In genomic region chr13:19077427-19077826, GRCm38 (mm10) we compare ENCODE assay signal across 20 mouse cellular contexts.
A peak's percentile ranks its signal among the peaks of the same experiment; 100 is the strongest.
DNase-seq lines count a peak whose midpoint lies in the region; ATAC-seq and TF ChIP-seq lines count a peak whose summit lies in the region.
"Had no signal": no experiment of that assay in that cellular context is flagged by ENCODE, and none has a peak within 500 bp of the region (broad histone marks: within the 10 kb centered on the region; RNA-seq: fewer than 3 reads in every experiment).

No protein-coding gene starts in this region.

- no peak for DNase-seq in frontal cortex, postnatal 25 days (ENCODE audit: low spot score in 2 of 2)
- DNase-seq in left cerebral cortex, adult 11 months (ENCODE audit: low spot score) = peak; percentile 28
- DNase-seq in left cerebral cortex, postnatal 4 days = no peak
- peak; percentile 33 to 35 for DNase-seq in left cerebral cortex, adult 2 months (ENCODE audit: extremely low spot score in 1 of 2, low spot score in 2 of 2)
- peak; percentile 50 for DNase-seq in right cerebral cortex, postnatal 25 days
- no peak for DNase-seq in liver
- no peak for DNase-seq in cerebellum, adult 18-20 months
- DNase-seq: adrenal gland, postnatal 10 days; cerebellum, adult 8-10 months; kidney, adult 8-10 months; kidney, postnatal 10 days; lung, adult 18-20 months; lung, postnatal 10 days; thymus, postnatal 14 days had no signal

- TF ChIP-seq CTCF in left cerebral cortex, adult 2 months (IDR thresholded peaks at IDR 0.05) = no peak

- H3K4me3 ChIP-seq in left cerebral cortex, adult 2 months = no peak overlapping the region
- H3K4me3 ChIP-seq: heart, embryonic 10.5 days; hindbrain, embryonic 15.5 days; limb, embryonic 12.5 days; liver, embryonic 12.5 days had no signal

- peak; percentile 90 for ATAC-seq in frontal cortex, adult (ENCODE audit: low TSS enrichment)
- ATAC-seq: forebrain, embryonic 14.5 days; liver, embryonic 12.5 days had no signal

- intact Hi-C loops in left cerebral cortex, postnatal 4 days (cut with DNase I) = no loop called here
- intact Hi-C loops in left cerebral cortex, adult 2 months (cut with DNase I) = loop anchor here (1.0 to 10.0 kb wide), 2 partner anchors 25 to 73 kb away; no protein-coding TSS in a partner anchor

- peak overlapping the region; percentile 32; the same call in 1 of the 2 replicates for H3K27ac ChIP-seq in left cerebral cortex, adult 2 months
- H3K27ac ChIP-seq: heart, embryonic 10.5 days; hindbrain, embryonic 15.5 days; limb, embryonic 12.5 days; liver, embryonic 12.5 days had no signal

Comparison
In these comparisons a context has a peak if more than half of its experiments do, and no peak if none do; other contexts are left out.
1. DNase-seq: peak in left cerebral cortex, adult 11 months (single experiment), left cerebral cortex, adult 2 months (2 of 2) and right cerebral cortex, postnatal 25 days (single experiment); none in frontal cortex, postnatal 25 days (0 of 2), left cerebral cortex, postnatal 4 days (single experiment), liver (single experiment) and cerebellum, adult 18-20 months (0 of 2).